Mouse (Mus musculus): Measurements from ENCODE around the gene St6gal2.

DNA sequence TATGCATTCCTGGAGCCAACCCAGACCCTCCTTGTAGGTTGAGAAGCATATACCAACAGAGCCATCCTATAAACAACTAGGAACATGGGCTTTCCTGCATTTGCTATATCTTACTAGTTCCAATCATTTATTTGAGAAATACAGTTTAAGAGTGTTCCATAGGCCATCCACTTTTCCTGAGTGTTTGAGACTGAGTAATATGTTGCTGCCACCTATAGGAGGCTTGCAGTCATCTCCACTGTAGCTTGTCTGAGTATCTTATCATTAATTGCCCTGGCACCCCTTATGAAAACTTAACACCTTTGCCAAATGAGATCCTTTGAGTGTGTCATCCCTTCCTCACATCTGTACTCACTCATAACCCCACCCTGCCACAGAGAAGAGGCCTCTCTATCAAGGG lies 32.2 kb downstream of the St6gal2 start:
- TF ChIP-seq CTCF (IDR thresholded peaks at IDR 0.05; ENCODE audit: low read depth) (no peak), EP300 (IDR thresholded peaks at IDR 0.05; ENCODE audit: low read depth) (no peak)
